Mouse (Mus musculus): Measurements from ENCODE around the gene Cdkn1a. TPM values are rescaled to one million over a fixed set of nuclear protein-coding genes. Genes with fewer than 3 reads are reported as not detected.

The Cdkn1a gene
- polyA plus RNA-seq, 1 experiment from 2014 or later = 292 TPM

DNA sequence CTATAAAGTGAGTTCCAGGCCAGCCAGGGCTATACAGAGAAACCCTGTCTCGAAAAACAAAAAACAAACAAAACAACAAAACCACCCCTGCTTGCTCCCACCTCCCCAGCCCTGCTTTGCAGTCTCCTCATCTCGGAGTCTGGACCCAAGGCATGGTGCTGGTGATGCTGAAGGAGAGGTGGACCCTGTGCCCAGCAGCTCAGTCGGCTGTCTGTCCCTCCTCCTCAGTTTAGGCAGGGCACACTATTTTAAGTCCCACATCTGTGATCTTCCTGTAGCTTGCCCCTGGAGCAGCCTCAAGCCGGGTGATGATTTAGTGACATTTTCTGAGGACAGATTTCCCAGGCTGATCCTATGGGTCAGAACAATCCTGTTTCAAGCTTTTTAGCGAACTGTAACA, 35.2 kb upstream of the Cdkn1a start:
- WGBS = 48% methylated on average over 5 of the region's 5 CpGs
- H3K4me2 ChIP-seq (ENCODE audit: low read depth, low read length) = no peak overlapping the region
- no peak for DNase-seq (ENCODE audit: low spot score)
- no peak for ATAC-seq (ENCODE audit: low read depth)
- no peaks in the 10 kb centered on the region for H3K27me3 ChIP-seq (replicated peaks; ENCODE audit: control insufficient read depth, insufficient read depth, low read length)
- H3K27ac ChIP-seq (replicated peaks; ENCODE audit: low read depth, low read length) = no peak overlapping the region
- no peaks in the 10 kb centered on the region for H3K9me3 ChIP-seq (ENCODE audit: control insufficient read depth, low read length)
- no peaks in the 10 kb centered on the region for H3K36me3 ChIP-seq (ENCODE audit: control insufficient read depth, insufficient read depth, low read length)
- H3K4me3 ChIP-seq (ENCODE audit: low read depth, low read length) = no peak overlapping the region
- peaks cover 18% of the 10 kb centered on the region for H3K4me1 ChIP-seq (ENCODE audit: control insufficient read depth, insufficient read depth, low read length)
- no peak overlapping the region for H3K9ac ChIP-seq (ENCODE audit: low read depth, low read length)

- H3K9me3 ChIP-seq (ENCODE audit: control insufficient read depth, low read length) = no peaks in the 10 kb centered on the region
- peak; percentile 86 for DNase-seq (ENCODE audit: low spot score)
- H3K9ac ChIP-seq (ENCODE audit: low read depth, low read length) = no peak overlapping the region
- peak overlapping the region; percentile 21; the same call in 1 of the 2 replicates for H3K4me2 ChIP-seq (ENCODE audit: low read depth, low read length)
- H3K36me3 ChIP-seq (ENCODE audit: control insufficient read depth, insufficient read depth, low read length) = no peaks in the 10 kb centered on the region
- no peak overlapping the region for H3K4me3 ChIP-seq (ENCODE audit: low read depth, low read length)
- WGBS = 6% methylated on average over 7 of the region's 7 CpGs
- peaks cover 18% of the 10 kb centered on the region for H3K4me1 ChIP-seq (ENCODE audit: control insufficient read depth, insufficient read depth, low read length)
- peak overlapping the region; percentile 52; the same call in 1 of the 2 replicates for H3K27ac ChIP-seq (replicated peaks; ENCODE audit: low read depth, low read length)
- H3K27me3 ChIP-seq (replicated peaks; ENCODE audit: control insufficient read depth, insufficient read depth, low read length) = no peaks in the 10 kb centered on the region
- peak; percentile 69 for ATAC-seq (ENCODE audit: low read depth)
Measured at GRCm38 (mm10) chr17:29056207-29056606, 34.6 kb upstream of the Cdkn1a start.

DNA sequence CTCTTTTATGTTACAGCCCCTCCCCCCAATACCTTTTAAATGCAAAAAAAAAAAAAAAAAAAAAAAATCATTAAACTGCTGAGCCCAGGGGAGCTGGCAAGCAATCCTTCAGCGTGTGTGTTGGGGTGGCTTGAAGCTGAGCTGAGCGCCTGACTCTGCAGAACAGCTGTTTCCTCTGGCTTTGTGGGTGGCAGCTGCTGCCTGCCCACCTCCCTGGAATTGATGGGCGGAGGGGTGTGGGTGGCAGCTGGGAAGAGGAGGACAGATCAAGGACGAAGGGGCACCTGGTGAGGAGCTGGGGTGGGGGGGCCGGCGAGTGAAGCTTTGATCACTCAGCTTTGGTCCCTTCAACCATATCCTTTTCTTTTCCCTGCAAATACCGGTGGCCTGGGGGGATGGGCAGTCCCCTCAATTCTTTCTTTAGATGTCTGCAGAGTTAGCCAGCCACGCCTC, 34.1 kb upstream of the Cdkn1a start:
- Histone ChIP-seq H3K4me3 (ENCODE audit: low read depth, low read length) (no peak overlapping the region), H3K27ac (replicated peaks; ENCODE audit: low read depth, low read length) (peak overlapping the region; percentile 52), H3K9me3 (ENCODE audit: control insufficient read depth, low read length) (no peaks in the 10 kb centered on the region), H3K9ac (ENCODE audit: low read depth, low read length) (no peak overlapping the region), H3K4me2 (ENCODE audit: low read depth, low read length) (peak overlapping the region; percentile 21; the same call in 1 of the 2 replicates), H3K4me1 (ENCODE audit: control insufficient read depth, insufficient read depth, low read length) (peaks cover 18% of the 10 kb centered on the region), H3K36me3 (ENCODE audit: control insufficient read depth, insufficient read depth, low read length) (no peaks in the 10 kb centered on the region), H3K27me3 (replicated peaks; ENCODE audit: control insufficient read depth, insufficient read depth, low read length) (no peaks in the 10 kb centered on the region)
- WGBS = under 1% methylated on average over 8 of the region's 8 CpGs
- DNase-seq (ENCODE audit: low spot score) (peak; percentile 85), ATAC-seq (ENCODE audit: low read depth) (peak; percentile 84)

- Histone ChIP-seq H3K9me3 (ENCODE audit: control insufficient read depth, low read length) (no peaks in the 10 kb centered on the region), H3K4me1 (ENCODE audit: control insufficient read depth, insufficient read depth, low read length) (peaks cover 21% of the 10 kb centered on the region), H3K27ac (replicated peaks; ENCODE audit: low read depth, low read length) (peak overlapping the region; percentile 52; the same call in 1 of the 2 replicates), H3K36me3 (ENCODE audit: control insufficient read depth, insufficient read depth, low read length) (no peaks in the 10 kb centered on the region), H3K4me3 (ENCODE audit: low read depth, low read length) (no peak overlapping the region), H3K9ac (ENCODE audit: low read depth, low read length) (no peak overlapping the region), H3K4me2 (ENCODE audit: low read depth, low read length) (peak overlapping the region; percentile 21; the same call in 1 of the 2 replicates), H3K27me3 (replicated peaks; ENCODE audit: control insufficient read depth, insufficient read depth, low read length) (no peaks in the 10 kb centered on the region)
- WGBS = 72% methylated on average over 11 of the region's 11 CpGs
- DNase-seq (ENCODE audit: low spot score) = no peak
- ATAC-seq (ENCODE audit: low read depth) = no peak
Measured at GRCm38 (mm10) chr17:29057361-29057890, 33.4 kb upstream of the Cdkn1a start.

DNA sequence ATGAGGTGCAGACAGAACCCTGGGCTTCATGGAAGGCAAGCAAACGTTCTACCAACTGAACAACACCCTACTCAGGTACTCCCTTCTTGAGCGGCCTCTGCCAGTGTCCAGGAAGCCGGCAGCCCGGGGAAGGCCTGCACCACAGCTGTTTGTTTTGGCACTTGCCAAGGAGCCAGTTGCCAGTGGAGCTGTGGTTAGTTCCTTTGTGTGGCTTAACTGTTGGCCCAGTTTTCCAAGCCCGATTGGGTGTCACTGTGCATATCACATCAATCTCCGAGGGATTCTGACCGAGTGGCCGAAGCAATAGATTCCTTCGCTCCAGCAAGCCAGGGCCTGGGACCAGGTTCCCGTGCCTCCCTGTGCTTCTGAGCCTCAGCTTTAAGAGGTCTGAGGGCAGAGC, 32.8 kb upstream of the Cdkn1a start:
- no peak overlapping the region for H3K4me3 ChIP-seq (ENCODE audit: low read depth, low read length)
- ATAC-seq (ENCODE audit: low read depth) (no peak), DNase-seq (ENCODE audit: low spot score) (peak; percentile 72)
- peak overlapping the region; percentile 52; the same call in 1 of the 2 replicates for H3K27ac ChIP-seq (replicated peaks; ENCODE audit: low read depth, low read length)
- whole genome bisulfite sequencing = 62% methylated on average over 10 of the region's 10 CpGs
- H3K4me1 ChIP-seq (ENCODE audit: control insufficient read depth, insufficient read depth, low read length) = peaks cover 26% of the 10 kb centered on the region
- H3K9ac ChIP-seq (ENCODE audit: low read depth, low read length) = no peak overlapping the region
- H3K4me2 ChIP-seq (ENCODE audit: low read depth, low read length) = no peak overlapping the region
- no peaks in the 10 kb centered on the region for H3K9me3 ChIP-seq (ENCODE audit: control insufficient read depth, low read length)
- no peaks in the 10 kb centered on the region for H3K36me3 ChIP-seq (ENCODE audit: control insufficient read depth, insufficient read depth, low read length)
- H3K27me3 ChIP-seq (replicated peaks; ENCODE audit: control insufficient read depth, insufficient read depth, low read length) = no peaks in the 10 kb centered on the region

- no peaks in the 10 kb centered on the region for H3K27me3 ChIP-seq (replicated peaks; ENCODE audit: control insufficient read depth, insufficient read depth, low read length)
- H3K9ac ChIP-seq (ENCODE audit: low read depth, low read length) = no peak overlapping the region
- H3K4me3 ChIP-seq (ENCODE audit: low read depth, low read length) = no peak overlapping the region
- H3K4me2 ChIP-seq (ENCODE audit: low read depth, low read length) = no peak overlapping the region
- peaks cover 30% of the 10 kb centered on the region for H3K4me1 ChIP-seq (ENCODE audit: control insufficient read depth, insufficient read depth, low read length)
- no peaks in the 10 kb centered on the region for H3K9me3 ChIP-seq (ENCODE audit: control insufficient read depth, low read length)
- H3K27ac ChIP-seq (replicated peaks; ENCODE audit: low read depth, low read length) = no peak overlapping the region
- DNase-seq (ENCODE audit: low spot score) (no peak), ATAC-seq (ENCODE audit: low read depth) (no peak)
- 67% methylated on average over 8 of the region's 8 CpGs for WGBS
- no peaks in the 10 kb centered on the region for H3K36me3 ChIP-seq (ENCODE audit: control insufficient read depth, insufficient read depth, low read length)
Measured at GRCm38 (mm10) chr17:29058487-29058886, 32.3 kb upstream of the Cdkn1a start.

DNA sequence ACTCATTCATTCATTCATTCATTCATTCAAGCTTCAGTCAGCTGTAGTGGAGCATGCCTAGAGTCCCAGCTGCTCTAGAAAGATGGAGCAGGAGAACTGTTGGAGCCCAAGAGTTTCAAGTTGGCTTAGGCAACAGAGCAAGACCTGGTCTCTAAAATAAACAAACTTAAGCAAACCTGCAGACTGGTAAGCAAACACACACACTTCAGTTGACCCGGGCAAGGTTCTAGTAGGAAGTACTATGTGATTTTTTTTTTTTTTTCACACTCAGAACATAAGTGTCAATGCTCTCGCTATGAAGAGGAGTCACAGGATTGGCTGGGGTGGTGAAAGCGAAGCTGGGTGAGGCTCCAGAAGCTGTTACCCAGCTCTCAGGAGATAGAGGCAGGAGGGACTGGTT, 31.2 kb upstream of the Cdkn1a start:
- Histone ChIP-seq H3K27ac (replicated peaks; ENCODE audit: low read depth, low read length) (no peak overlapping the region), H3K4me1 (ENCODE audit: control insufficient read depth, insufficient read depth, low read length) (peaks cover 30% of the 10 kb centered on the region), H3K4me3 (ENCODE audit: low read depth, low read length) (no peak overlapping the region), H3K36me3 (ENCODE audit: control insufficient read depth, insufficient read depth, low read length) (no peaks in the 10 kb centered on the region), H3K27me3 (replicated peaks; ENCODE audit: control insufficient read depth, insufficient read depth, low read length) (no peaks in the 10 kb centered on the region), H3K9me3 (ENCODE audit: control insufficient read depth, low read length) (no peaks in the 10 kb centered on the region), H3K9ac (ENCODE audit: low read depth, low read length) (no peak overlapping the region), H3K4me2 (ENCODE audit: low read depth, low read length) (no peak overlapping the region)
- no peak for DNase-seq (ENCODE audit: low spot score)
- ATAC-seq (ENCODE audit: low read depth) = no peak
- 77% methylated on average over 3 of the region's 3 CpGs for WGBS

DNA sequence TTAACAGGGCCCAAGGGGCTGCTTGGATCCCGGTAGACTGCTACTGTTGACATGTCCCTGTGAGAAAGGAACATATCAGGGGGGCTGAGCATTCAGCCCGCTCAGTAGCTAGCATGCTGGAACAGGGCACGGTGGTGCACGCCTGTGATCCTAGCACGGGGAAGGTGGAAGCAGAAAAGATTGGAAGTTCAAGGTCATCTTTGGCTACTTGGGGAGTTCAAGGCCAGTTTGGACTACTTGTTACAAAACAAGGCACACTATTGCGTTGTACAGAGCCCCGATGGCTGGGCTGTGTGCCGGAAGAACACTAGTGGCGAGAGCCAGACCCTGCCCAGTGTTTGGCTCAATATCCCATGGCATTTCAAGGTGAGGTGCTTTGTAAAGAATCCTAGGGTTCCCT, 29.8 kb upstream of the Cdkn1a start:
- ATAC-seq (ENCODE audit: low read depth) = no peak
- no peak overlapping the region for H3K9ac ChIP-seq (ENCODE audit: low read depth, low read length)
- H3K9me3 ChIP-seq (ENCODE audit: control insufficient read depth, low read length) = no peaks in the 10 kb centered on the region
- no peak for DNase-seq (ENCODE audit: low spot score)
- H3K27ac ChIP-seq (replicated peaks; ENCODE audit: low read depth, low read length) = no peak overlapping the region
- 84% methylated on average over 9 of the region's 9 CpGs for WGBS
- no peak overlapping the region for H3K4me3 ChIP-seq (ENCODE audit: low read depth, low read length)
- H3K4me2 ChIP-seq (ENCODE audit: low read depth, low read length) = no peak overlapping the region
- H3K27me3 ChIP-seq (replicated peaks; ENCODE audit: control insufficient read depth, insufficient read depth, low read length) = no peaks in the 10 kb centered on the region
- peaks cover 27% of the 10 kb centered on the region for H3K4me1 ChIP-seq (ENCODE audit: control insufficient read depth, insufficient read depth, low read length)
- H3K36me3 ChIP-seq (ENCODE audit: control insufficient read depth, insufficient read depth, low read length) = no peaks in the 10 kb centered on the region
